Mouse (Mus musculus): ENCODE data around the gene Chrna9.

DNA sequence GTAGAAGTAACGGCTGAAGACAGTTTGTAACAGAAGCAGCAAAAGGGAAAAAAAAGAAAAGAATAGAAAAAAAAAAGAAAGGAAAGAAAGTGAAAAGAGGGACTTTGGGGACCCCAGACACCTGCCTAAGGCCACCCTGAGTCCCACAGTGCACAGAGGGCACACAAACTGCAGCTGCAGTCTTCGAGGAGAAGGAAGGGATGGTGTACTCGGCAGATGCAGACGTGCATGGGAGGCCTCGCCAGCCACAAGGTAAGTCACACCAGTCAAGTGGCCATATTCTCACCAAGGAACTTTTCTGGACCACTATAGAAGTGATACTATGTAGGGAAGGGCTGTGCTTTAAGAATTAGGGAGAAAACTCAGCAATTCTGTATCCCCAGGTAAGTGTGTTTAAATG lies at the start of gene Chrna9:
- no peak for TF ChIP-seq EP300 (IDR thresholded peaks at IDR 0.05; ENCODE audit: low read depth)
- no peak for TF ChIP-seq CTCF (IDR thresholded peaks at IDR 0.05; ENCODE audit: low read depth)
